Mouse (Mus musculus): ENCODE results near the gene Hist4h4.

DNA sequence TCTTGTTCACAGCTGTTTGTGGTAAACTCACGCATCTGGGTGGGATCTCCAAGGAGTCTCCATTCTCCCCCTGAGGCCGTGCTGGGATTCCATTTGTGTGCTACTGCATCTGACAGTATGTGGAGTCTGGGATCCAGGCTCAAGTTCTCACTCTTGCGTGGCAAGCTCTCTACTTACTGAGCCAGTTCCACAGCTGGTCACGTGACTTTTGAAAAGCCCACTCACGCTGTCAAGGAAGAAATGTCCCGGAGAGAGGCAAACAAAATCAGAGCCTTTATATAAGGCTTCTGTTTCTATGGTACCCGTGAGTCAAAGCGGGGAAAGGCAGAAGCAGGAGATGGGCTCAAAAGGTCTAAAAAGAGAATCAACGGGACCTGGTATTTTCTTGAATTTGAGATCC is 21.5 kb downstream of the Hist4h4 start:
- no peak for TF ChIP-seq TAL1 (IDR thresholded peaks at IDR 0.05; ENCODE audit: low read length)
- TF ChIP-seq GATA1 (IDR thresholded peaks at IDR 0.05; ENCODE audit: low read length), result no peak

Data from erythroblast, embryonic 14.5 days (primary cell).